Mouse (Mus musculus) heart, embryonic 12.5 days (tissue): ENCODE results near the gene Pde4a. TPM values are rescaled to one million over a fixed set of nuclear protein-coding genes. Genes with fewer than 3 reads are reported as not detected.
A peak's percentile ranks its signal among the peaks of the same experiment; 100 is the strongest.

Experiments used
- ATAC-seq: fragments of 200-750 bp; cut with Nextera tagmentation; 2 replicates; pipeline ENCODE4 v1.8.0; 2017; ENCODE audit warnings: moderate TSS enrichment, moderate library complexity; ENCODE audit not compliant: insufficient number of reproducible peaks, low FRiP score
- H3K27ac ChIP-seq: fragments of 300-500 bp; sonication (generic); 2 replicates; pipeline ENCODE4 v1.5.1; 2016; ENCODE audit warnings: mild to moderate bottlenecking, moderate library complexity; ENCODE audit not compliant: poor library complexity, severe bottlenecking
- H3K27me3 ChIP-seq: fragments of 300-500 bp; sonication (generic); replicated peaks from 2 replicates; pipeline ENCODE4 v1.6.1; 2016; ENCODE audit warnings: mild to moderate bottlenecking, moderate library complexity
- H3K36me3 ChIP-seq: fragments of 300-500 bp; sonication (generic); 2 replicates; pipeline ENCODE4 v1.6.1; 2016; ENCODE audit warnings: mild to moderate bottlenecking, moderate library complexity
- H3K4me1 ChIP-seq: fragments of 300-500 bp; sonication (generic); replicated peaks from 2 replicates; pipeline ENCODE4 v1.6.1; 2016; ENCODE audit warnings: mild to moderate bottlenecking
- H3K4me2 ChIP-seq: fragments of 300-500 bp; sonication (generic); 2 replicates; pipeline ENCODE4 v1.6.1; 2016; ENCODE audit warnings: mild to moderate bottlenecking, moderate library complexity
- H3K4me3 ChIP-seq: fragments of 300-500 bp; sonication (generic); 2 replicates; pipeline ENCODE4 v1.5.1; 2016; ENCODE audit warnings: mild to moderate bottlenecking
- H3K9ac ChIP-seq: fragments of 300-500 bp; sonication (generic); 2 replicates; pipeline ENCODE4 v1.6.1; 2016; ENCODE audit warnings: mild to moderate bottlenecking, moderate library complexity
- H3K9me3 ChIP-seq: fragments of 300-500 bp; sonication (generic); replicated peaks from 2 replicates; pipeline ENCODE4 v1.6.1; 2016; ENCODE audit warnings: mild to moderate bottlenecking, moderate library complexity
- WGBS: fragments of 180-500 bp; shearing (Covaris S2); methylation state at CpG from one replicate; pipeline ENCODE4 v1.1.7; 2016; 5-methylcytosine and 5-hydroxymethylcytosine counted together
- polyA plus RNA-seq: library from polyadenylated mRNA; unstranded; fragments of >200 nt; fragmentation: Nextera tagmentation; extraction: Ambion mirVana; gene quantifications from 2 replicates; pipeline ENCODE4 v1.2.1, GENCODE M21; 2016

The Pde4a gene
- polyA plus RNA-seq, 1 experiment from 2014 or later: 10.2 TPM

GRCm38 (mm10) chr9:21149077-21149653, 16.3 kb upstream of the Pde4a start:
- H3K27me3 ChIP-seq: no peaks in the 10 kb centered on the region
- H3K9ac ChIP-seq: peak overlapping the region; percentile 92
- no peak for ATAC-seq
- 8% methylated on average over 8 of the region's 8 CpGs for WGBS
- no peaks in the 10 kb centered on the region for H3K9me3 ChIP-seq
- peaks cover 58% of the 10 kb centered on the region for H3K4me1 ChIP-seq
- peak overlapping the region; percentile 53; the same call in 1 of the 2 replicates for H3K27ac ChIP-seq
- peaks cover 22% of the 10 kb centered on the region for H3K36me3 ChIP-seq
- peak overlapping the region; percentile 97 for H3K4me2 ChIP-seq
- H3K4me3 ChIP-seq: peak overlapping the region; percentile 97

GRCm38 (mm10) chr9:21149654-21150419, 15.7 kb upstream of the Pde4a start, which contains the start of gene Cdc37:
Gene Cdc37 (minus strand): TSS chr9:21149982.
- H3K9ac ChIP-seq: peak within 1 kb of the TSS; percentile 92
- peak within 1 kb of the TSS; percentile 97 for H3K4me2 ChIP-seq
- WGBS: 3% methylated on average over 56 of the region's 56 CpGs
- no peaks in the 10 kb centered on the region for H3K27me3 ChIP-seq
- peak within 1 kb of the TSS; percentile 53; the same call in 1 of the 2 replicates for H3K27ac ChIP-seq
- peak within 1 kb of the TSS; percentile 97 for H3K4me3 ChIP-seq
- peaks cover 61% of the 10 kb centered on the region for H3K4me1 ChIP-seq
- no peaks in the 10 kb centered on the region for H3K9me3 ChIP-seq
- H3K36me3 ChIP-seq: peaks cover 15% of the 10 kb centered on the region
- ATAC-seq: peak; percentile 90

- peak; percentile 54; the same call in 1 of the 2 replicates for ATAC-seq
- peak overlapping the region; percentile 50 for H3K4me3 ChIP-seq
- no peaks in the 10 kb centered on the region for H3K9me3 ChIP-seq
- no peak overlapping the region for H3K27ac ChIP-seq
- peaks cover 33% of the 10 kb centered on the region for H3K4me1 ChIP-seq
- H3K27me3 ChIP-seq: no peaks in the 10 kb centered on the region
- peak overlapping the region; percentile 91 for H3K4me2 ChIP-seq
- H3K36me3 ChIP-seq: no peaks in the 10 kb centered on the region
- H3K9ac ChIP-seq: peak overlapping the region; percentile 67
- WGBS: 3% methylated on average over 11 of the region's 11 CpGs
Measured at GRCm38 (mm10) chr9:21152715-21153114, 12.8 kb upstream of the Pde4a start.

- no peaks in the 10 kb centered on the region for H3K9me3 ChIP-seq
- H3K9ac ChIP-seq: peak overlapping the region; percentile 67
- no peaks in the 10 kb centered on the region for H3K27me3 ChIP-seq
- H3K36me3 ChIP-seq: no peaks in the 10 kb centered on the region
- H3K4me3 ChIP-seq: peak overlapping the region; percentile 50
- H3K27ac ChIP-seq: peak overlapping the region; percentile 45
- peak; percentile 30; the same call in 1 of the 2 replicates for ATAC-seq
- H3K4me1 ChIP-seq: peaks cover 27% of the 10 kb centered on the region
- 8% methylated on average over 12 of the region's 12 CpGs for WGBS
- H3K4me2 ChIP-seq: peak overlapping the region; percentile 91
Measured at GRCm38 (mm10) chr9:21153331-21153730, 12.2 kb upstream of the Pde4a start.

- Histone ChIP-seq H3K4me2 (peak overlapping the region; percentile 91), H3K9me3 (no peaks in the 10 kb centered on the region), H3K4me3 (peak overlapping the region; percentile 50), H3K36me3 (no peaks in the 10 kb centered on the region), H3K9ac (peak overlapping the region; percentile 67), H3K4me1 (peaks cover 22% of the 10 kb centered on the region), H3K27ac (peak overlapping the region; percentile 45), H3K27me3 (no peaks in the 10 kb centered on the region)
- WGBS: 5% methylated on average over 5 of the region's 5 CpGs
- ATAC-seq: no peak
Measured at GRCm38 (mm10) chr9:21153833-21154232, 11.7 kb upstream of the Pde4a start.

- WGBS: 84% methylated on average over 3 of the region's 3 CpGs
- H3K27me3 ChIP-seq: no peaks in the 10 kb centered on the region
- H3K4me3 ChIP-seq: no peak overlapping the region
- no peaks in the 10 kb centered on the region for H3K9me3 ChIP-seq
- H3K36me3 ChIP-seq: no peaks in the 10 kb centered on the region
- no peak for ATAC-seq
- no peak overlapping the region for H3K27ac ChIP-seq
- no peak overlapping the region for H3K4me2 ChIP-seq
- no peak overlapping the region for H3K9ac ChIP-seq
- peaks cover 18% of the 10 kb centered on the region for H3K4me1 ChIP-seq
Measured at GRCm38 (mm10) chr9:21154787-21155186, 10.7 kb upstream of the Pde4a start.

GRCm38 (mm10) chr9:21161209-21161909, 4.2 kb upstream of the Pde4a start:
- peaks cover 25% of the 10 kb centered on the region for H3K4me1 ChIP-seq
- H3K27me3 ChIP-seq: peaks cover 40% of the 10 kb centered on the region
- under 1% methylated on average over 52 of the region's 52 CpGs for WGBS
- H3K4me3 ChIP-seq: peak overlapping the region; percentile 76
- H3K9me3 ChIP-seq: no peaks in the 10 kb centered on the region
- ATAC-seq: peak; percentile 73
- H3K9ac ChIP-seq: peak overlapping the region; percentile 90
- peak overlapping the region; percentile 92 for H3K4me2 ChIP-seq
- no peaks in the 10 kb centered on the region for H3K36me3 ChIP-seq
- H3K27ac ChIP-seq: 0 out of 2 replicates have a peak overlapping the region, but pooled peaks have one; percentile 31

- WGBS: 37% methylated on average over 11 of the region's 11 CpGs
- peaks cover 45% of the 10 kb centered on the region for H3K4me1 ChIP-seq
Measured at GRCm38 (mm10) chr9:21163086-21164050, 2.1 kb upstream of the Pde4a start.

GRCm38 (mm10) chr9:21164072-21164471, 1.4 kb upstream of the Pde4a start:
- peaks cover 52% of the 10 kb centered on the region for H3K4me1 ChIP-seq
- ATAC-seq: no peak
- no peak overlapping the region for H3K27ac ChIP-seq
- H3K4me2 ChIP-seq: peak overlapping the region; percentile 99
- H3K9ac ChIP-seq: peak overlapping the region; percentile 53
- H3K9me3 ChIP-seq: no peaks in the 10 kb centered on the region
- H3K4me3 ChIP-seq: peak overlapping the region; percentile 61
- 1% methylated on average over 26 of the region's 26 CpGs for WGBS
- peaks cover 46% of the 10 kb centered on the region for H3K27me3 ChIP-seq
- no peaks in the 10 kb centered on the region for H3K36me3 ChIP-seq

More at GRCm38 (mm10) chr9:21163086-21164050, 2.1 kb upstream of the Pde4a start:
- Histone ChIP-seq H3K9me3 (no peaks in the 10 kb centered on the region), H3K4me3 (no peak overlapping the region), H3K4me2 (peak overlapping the region; percentile 99), H3K27me3 (peaks cover 46% of the 10 kb centered on the region), H3K9ac (peak overlapping the region; percentile 53; the same call in 1 of the 2 replicates), H3K36me3 (no peaks in the 10 kb centered on the region), H3K27ac (no peak overlapping the region)
- ATAC-seq: no peak

- Histone ChIP-seq H3K9ac (peak overlapping the region; percentile 84), H3K9me3 (no peaks in the 10 kb centered on the region), H3K27ac (no peak overlapping the region), H3K4me2 (peak overlapping the region; percentile 99), H3K27me3 (peaks cover 46% of the 10 kb centered on the region), H3K4me1 (peaks cover 57% of the 10 kb centered on the region), H3K4me3 (peak overlapping the region; percentile 61), H3K36me3 (no peaks in the 10 kb centered on the region)
- WGBS: under 1% methylated on average over 46 of the region's 47 CpGs
- ATAC-seq: no peak
Measured at GRCm38 (mm10) chr9:21165952-21166451, 488 bp downstream of the Pde4a start.
